Mouse (Mus musculus) brain, adult 2 months (tissue): ENCODE data around the gene Rabac1.

Experiments
- DNase-seq: peaks from one replicate; pipeline ENCODE4 v3.0.0; 2011; ENCODE audit warnings: low read depth, low spot score

Gene Rabac1

GRCm38 (mm10) chr7:24983396-24983795 is 10.8 kb upstream of the Rabac1 start:
- no peak for DNase-seq

DNA sequence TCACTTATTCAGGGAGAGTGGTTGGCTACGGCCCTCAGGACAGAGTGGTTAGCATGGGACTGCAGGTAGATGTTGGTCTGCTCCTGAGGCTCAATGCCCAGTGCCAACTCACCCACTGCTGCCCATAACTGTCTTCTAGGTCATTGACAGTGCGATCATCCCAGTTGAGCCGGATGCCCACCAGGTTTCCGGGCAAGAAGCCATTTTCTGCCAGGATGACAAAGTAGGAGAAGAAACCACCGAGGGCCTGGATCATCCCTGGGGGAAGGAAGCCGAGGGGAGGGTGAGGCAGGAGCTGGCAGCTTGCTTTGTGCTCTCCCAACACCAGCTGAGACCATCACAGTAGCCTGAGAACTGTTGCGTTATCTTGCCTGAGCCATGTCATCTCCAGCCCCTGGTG is 7.9 kb upstream of the Rabac1 start:
- DNase-seq = no peak

- DNase-seq = no peak
Measured at GRCm38 (mm10) chr7:24978781-24979180, 6.2 kb upstream of the Rabac1 start.

DNA sequence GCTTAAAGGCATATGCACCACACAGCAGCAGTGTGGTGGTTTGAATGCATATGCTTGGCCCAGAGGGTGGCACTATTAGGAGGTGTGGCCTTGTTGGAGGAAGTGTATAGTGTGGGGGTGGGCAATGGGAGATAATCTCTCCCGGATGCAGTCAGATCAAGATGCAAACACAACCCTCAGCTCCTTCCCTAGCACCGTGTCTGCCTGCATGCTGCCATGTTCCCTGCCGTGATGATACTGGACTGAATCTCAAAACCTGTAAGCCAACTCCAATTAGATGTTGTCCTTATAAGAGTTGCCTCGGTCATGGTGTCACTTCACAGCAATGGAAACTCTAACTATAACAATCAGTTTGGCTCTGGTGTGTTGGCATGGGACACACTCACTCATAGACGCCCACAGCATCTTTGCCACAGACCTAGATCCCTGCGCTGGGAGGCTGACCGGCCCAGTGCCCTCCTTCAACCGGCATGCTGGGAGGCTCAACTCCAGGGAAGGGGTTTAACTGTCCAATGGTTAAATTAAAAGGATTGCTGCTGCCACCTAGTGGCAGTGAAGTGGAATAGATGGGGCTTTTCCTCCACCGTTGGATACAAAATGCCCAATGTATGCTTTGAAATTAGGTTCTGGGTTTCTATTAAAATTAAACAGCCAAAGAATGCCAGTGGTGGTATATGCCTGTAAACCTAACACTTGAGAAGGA is 2.5 kb upstream of the Rabac1 start:
- DNase-seq = peak; percentile 69

- no peak for DNase-seq
Measured at GRCm38 (mm10) chr7:24973902-24974301, 1.3 kb upstream of the Rabac1 start.

- no peak for DNase-seq
Measured at GRCm38 (mm10) chr7:24973208-24973607, 654 bp upstream of the Rabac1 start.

DNA sequence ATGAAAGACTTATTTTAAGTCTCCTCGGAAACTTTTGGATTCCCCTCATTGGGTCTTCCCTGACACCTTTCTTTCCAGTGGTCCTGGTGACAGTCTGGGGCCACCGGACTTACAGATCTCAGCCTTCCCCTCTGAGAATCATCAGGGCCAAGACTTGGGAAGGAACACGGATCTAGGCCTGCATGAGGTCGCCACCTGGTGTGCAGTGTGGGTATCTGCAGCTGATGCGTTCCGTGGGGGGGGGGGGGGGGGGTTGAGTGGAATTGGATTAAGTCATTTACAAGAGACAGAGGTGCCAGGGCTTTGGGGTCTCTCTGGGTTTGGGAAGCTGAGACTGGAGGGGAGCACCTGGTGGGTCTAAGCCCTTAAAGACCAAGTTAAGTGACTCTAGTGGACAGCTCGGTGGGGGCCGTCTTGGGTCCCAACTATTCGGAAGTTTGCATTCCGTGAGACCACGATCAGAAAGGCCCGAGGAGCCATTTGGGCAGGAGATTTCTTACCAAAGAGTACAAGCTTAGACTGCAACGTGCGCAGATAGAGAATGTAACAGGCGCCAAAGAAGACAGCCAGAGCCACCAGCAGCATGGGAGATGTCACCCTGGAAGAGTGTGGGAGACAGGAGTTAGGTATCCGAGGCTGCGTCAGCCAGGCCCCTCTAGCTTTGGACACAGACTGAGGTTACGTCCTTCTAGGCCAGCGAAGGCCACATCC is 1.1 kb downstream of the Rabac1 start:
- DNase-seq = peak; percentile 90

- DNase-seq = no peak
Measured at GRCm38 (mm10) chr7:24970341-24970740, 2.2 kb downstream of the Rabac1 start.

DNA sequence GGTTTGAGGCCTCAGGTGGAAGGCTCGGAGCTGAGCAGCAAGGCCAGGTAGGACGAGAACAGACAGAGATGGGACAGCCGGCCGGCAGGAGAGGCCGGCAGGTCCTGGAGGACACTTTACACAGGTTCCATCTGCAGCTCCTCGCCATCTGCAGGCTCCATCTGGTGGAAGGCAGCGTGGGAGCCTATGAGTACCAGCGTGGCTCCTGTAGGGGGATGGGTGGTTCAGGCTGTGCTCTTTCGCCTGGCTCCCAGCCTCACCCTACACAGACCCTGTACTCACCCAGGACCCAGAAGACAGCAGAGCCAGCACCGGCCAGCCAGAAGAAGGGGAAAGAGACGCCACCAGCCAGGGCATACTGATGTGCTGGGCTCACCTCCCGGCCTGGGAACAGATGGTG is 2.7 kb downstream of the Rabac1 start:
- DNase-seq = peak; percentile 97

DNA sequence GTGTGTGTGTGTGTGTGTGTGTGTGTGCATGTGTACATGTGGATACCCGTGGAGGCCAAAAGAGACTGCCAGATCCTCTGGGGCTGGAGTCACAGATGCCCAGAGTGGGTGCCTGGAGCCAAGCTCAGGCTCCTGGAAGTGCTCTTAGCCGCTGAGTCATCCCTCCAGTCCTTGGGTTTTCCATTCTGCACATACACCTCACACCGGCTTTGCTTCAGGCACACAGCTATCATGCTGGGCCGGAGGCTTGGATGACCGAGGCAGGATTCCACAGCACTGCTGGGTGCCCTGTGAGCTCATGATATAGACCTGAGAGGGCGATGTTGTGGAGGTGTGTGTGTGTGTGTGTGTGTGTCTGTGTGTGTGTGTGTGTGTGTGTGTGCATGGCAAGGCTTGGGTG is 4.1 kb downstream of the Rabac1 start:
- peak; percentile 88 for DNase-seq

- DNase-seq = no peak
Measured at GRCm38 (mm10) chr7:24967966-24968365, 4.6 kb downstream of the Rabac1 start.

DNA sequence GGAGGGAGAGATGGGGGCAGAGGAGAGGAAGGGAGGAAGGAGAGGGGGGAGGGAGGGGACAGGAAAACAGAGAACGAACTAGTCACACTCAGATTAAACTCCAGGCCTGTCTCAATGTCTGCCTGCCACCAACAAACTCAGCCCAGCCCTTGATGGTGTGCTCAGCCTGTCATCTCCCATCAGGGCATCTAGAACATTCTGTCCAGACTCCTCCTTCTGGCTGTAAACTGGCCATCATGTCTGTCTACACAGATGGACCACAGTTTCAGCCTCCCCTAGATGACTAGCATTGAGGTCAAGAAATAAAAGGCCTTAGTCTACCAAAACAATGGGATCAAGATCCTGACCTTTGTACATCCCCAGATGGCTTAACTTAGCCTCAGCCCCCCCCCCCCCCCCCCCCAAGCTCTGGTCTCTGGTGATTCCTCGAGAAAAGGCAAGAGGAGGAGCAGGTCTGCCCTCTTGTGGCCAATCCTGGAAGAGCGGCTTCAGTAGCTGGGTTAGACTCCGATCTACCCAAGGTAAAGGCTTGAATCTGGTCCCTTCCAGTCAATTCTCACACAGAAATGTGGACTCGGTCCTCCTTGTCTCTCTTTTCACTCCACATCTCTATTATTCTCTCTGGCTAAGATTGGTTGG is 7.5 kb downstream of the Rabac1 start:
- peak; percentile 89 for DNase-seq

DNA sequence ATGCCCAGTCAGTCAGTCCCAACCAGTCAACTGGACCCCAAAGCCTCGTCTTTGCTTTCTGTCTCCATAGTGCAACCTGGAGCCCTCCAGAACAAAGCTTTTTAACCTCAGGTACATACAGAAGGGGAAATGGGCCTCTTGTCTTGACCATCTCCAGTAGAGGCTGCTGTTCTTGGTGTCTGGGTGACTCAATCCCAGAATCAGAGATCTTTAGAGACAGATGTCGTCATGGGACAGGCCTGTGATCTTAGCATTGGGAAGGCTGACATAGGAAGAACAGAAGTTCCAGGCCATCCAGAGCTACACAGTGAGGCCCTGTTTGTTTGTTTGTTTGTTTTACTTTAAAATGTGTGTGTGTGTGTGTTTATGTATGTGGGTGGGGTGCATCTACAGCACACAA is 8.3 kb downstream of the Rabac1 start:
- no peak for DNase-seq

DNA sequence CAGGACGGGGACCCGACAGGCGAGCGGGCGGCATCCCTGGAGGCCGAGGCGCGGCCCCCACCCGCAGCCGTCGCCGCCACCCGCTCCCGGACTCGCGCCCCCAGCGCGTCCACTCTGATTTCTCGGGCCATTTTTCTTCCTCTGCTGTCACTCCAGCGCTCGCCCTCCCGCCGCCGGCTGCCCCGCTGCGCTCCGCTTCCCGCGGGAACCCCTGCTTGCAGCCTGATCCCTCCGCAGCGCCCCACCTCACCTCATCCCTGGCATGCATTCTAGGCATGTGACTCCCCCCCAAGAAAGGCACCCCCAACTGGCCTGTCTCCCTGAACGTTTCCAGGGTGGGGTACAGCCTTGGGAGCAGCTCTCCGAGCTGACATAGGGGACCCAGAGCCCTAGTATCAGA is 17.3 kb downstream of the Rabac1 start:
- DNase-seq = no peak

- DNase-seq = no peak
Measured at GRCm38 (mm10) chr7:24954450-24954849, 18.1 kb downstream of the Rabac1 start.

DNA sequence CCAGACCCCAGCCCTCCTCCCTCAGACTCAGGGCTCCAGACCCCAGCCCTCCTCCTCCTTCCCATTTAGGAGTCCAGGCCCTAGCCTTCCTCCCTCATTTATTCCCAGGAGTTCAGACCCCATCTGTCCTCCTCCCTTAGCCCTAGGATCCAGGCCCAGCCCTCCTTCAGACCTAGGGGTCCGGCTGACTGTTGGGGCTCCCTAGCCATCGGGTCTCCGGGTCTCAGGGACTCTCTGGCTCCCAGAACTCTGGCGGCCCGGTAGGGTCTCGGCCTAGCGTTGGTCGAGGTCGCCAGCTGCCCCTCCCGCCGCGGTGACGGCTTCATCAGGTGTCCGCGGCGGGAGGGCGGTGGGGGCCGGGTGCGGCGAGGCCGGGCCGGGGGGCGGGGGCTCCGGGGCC is 18.6 kb downstream of the Rabac1 start:
- DNase-seq = no peak

DNA sequence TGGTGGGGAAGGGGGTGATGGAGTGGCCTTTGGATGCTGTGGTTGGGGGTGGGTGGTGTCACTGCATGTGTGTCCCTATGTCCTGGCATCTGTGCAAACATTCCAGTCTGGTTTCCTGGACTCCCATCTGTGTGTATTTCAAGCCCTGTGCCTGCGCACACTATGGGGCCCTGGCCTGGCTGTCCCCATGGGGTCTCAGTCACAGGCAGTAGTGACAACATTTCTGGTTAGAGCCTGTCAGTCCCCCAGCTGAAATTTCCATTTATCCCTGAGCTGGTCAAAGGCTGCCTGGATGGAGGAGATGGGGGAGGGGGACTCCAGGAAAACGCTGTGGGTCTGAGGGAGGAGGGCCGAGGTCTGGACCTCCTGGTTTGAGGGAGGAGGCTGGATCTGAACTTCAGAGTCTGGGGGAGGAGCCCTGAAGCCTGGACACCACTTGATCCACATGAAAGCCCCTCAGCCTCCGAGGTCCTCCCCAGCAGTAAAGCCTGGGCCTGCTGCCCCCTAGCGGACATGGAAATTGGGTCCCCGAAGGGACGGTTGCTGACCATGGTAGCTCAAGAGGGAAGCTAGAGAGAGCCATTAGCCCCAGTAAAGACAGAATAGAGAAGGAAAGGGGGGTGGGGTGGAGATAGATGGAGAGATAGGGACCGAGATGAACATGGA is 22.5 kb downstream of the Rabac1 start:
- DNase-seq = peak; percentile 62

DNA sequence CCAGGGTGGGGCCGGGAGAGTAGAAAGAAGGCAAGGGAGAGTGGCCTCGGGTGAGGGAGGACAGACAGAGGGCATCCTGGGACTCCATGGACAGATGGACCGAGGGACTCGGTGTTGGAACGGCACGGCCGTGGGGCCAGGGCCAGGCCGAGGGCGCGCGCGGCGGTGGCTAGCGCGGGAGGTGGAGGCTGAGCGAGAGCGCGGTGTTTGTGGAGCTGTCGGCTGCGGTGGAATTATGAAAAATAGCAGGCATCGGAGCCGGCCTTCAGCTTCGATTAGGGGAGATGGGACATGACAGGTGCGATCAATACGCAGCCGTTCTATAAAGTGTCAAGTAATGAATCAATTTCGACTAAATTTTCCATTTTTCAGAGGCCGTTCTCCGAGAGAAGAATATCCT is 23.8 kb downstream of the Rabac1 start:
- no peak for DNase-seq

- DNase-seq = no peak
Measured at GRCm38 (mm10) chr7:24947316-24948048, 25.1 kb downstream of the Rabac1 start.

DNA sequence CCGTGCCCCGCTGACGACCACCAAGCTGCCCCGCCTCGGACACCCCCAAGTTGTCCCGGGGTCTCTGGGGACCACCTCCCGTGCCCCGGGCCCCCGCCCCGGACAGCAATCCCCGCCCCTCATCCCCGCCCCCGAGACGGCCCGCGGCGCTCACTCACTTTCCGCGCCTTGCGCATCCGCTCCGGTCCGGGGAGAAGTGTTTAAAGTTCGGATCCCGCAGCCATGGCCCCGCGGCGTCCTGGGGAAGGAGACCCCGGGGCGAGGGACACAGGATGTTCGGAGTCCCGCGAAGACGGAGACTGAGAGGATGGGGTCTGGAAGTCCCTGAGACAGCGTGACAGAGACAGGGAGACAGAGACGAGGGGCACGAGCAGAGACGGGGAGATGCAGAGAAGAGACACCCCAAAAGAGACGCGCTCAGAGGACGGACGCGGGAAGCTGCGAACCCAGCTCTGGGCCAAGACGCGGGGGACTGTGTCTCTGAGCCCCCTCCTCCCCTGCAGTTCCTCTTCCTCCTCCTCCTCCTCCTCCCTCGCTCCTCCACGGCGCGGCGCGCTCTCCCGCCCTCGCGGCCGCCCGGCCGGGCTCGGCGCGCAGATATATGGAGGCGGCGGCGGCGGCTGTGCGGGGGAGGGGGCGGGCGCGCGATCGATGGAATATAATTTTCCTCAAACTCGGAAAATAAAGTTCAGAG is 28.1 kb downstream of the Rabac1 start, which contains the start of gene Gm4881:
Gm4881 (minus strand) TSS at position 238 of the 694 bp plus-strand sequence.
- no peak for DNase-seq

GRCm38 (mm10) chr7:24943641-24944040 is 28.9 kb downstream of the Rabac1 start:
- DNase-seq = no peak
